Mouse (Mus musculus): ENCODE measurements around the gene Chrm3. TPM values are rescaled to one million over a fixed set of nuclear protein-coding genes. Genes with fewer than 3 reads are reported as not detected.

Chrm3 gene
- polyA plus RNA-seq, 1 experiment from 2014 or later: 1.2 TPM

DNA sequence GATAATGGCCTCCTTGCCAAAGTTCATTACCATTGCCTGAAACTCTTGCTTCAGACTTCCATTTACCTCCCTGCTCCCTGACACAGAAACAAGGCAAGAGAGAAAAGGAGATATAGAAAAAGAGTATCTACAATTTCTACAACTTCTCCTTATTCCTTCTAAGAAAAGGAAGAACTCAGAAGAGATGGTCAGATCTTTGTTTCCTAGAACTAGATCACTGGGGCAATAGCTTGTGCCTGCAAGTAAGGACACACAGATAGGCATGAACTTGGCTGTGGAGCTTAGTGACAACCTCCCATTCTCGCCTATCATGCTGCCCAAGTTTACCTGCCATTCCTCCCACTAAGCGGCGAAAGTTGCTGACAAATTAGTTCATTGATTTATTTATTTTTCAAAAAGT, 96.9 kb downstream of the Chrm3 start:
- Histone ChIP-seq H3K9me3 (ENCODE audit: control insufficient read depth, low read length) (no peaks in the 10 kb centered on the region), H3K4me3 (ENCODE audit: control insufficient read depth in 1 of 2, insufficient read depth in 1 of 2, low read depth in 1 of 2, low read length in 2 of 2) (no peak overlapping the region), H3K4me1 (ENCODE audit: control insufficient read depth in 2 of 2, insufficient read depth in 2 of 2, low read length in 2 of 2) (no peaks in the 10 kb centered on the region), H3K4me2 (ENCODE audit: low read length) (no peak overlapping the region), H3K27me3 (ENCODE audit: control insufficient read depth, insufficient read depth, low read length) (no peaks in the 10 kb centered on the region), H3K27ac (replicated peaks in 1 of 2; ENCODE audit: control insufficient read depth in 1 of 2, insufficient read depth in 1 of 2, low read depth in 2 of 2, low read length in 2 of 2) (no peak overlapping the region), H3K9ac (ENCODE audit: low read length) (no peak overlapping the region), H3K36me3 (ENCODE audit: control insufficient read depth, insufficient read depth, low read length) (no peaks in the 10 kb centered on the region)
- WGBS: 86% methylated on average over 3 of the region's 3 CpGs
- ATAC-seq (ENCODE audit: insufficient number of reproducible peaks, insufficient read depth, low FRiP score, low read depth): no peak

DNA sequence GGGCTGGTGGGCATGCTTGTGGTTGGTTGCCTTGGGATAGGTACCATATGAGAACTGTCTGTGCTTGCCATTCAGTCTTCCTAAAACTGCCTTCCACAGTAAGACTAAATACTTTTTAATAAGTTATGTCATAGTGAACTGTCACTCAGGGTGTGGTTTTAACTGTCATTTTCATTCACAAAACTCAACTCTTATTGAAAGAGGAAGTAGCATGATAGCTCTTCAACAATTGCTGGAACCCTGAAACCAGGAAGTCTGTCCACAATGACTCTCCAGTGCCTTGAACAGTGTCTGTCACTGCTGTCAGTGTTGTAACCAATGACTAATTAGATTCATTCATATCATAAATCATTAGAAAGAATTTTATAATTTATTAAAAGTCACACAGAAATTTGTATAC, 107.6 kb downstream of the Chrm3 start:
- H3K9me3 ChIP-seq (ENCODE audit: control insufficient read depth, low read length): no peaks in the 10 kb centered on the region
- H3K36me3 ChIP-seq (ENCODE audit: control insufficient read depth, insufficient read depth, low read length): no peaks in the 10 kb centered on the region
- no peak overlapping the region for H3K4me3 ChIP-seq (ENCODE audit: control insufficient read depth in 1 of 2, insufficient read depth in 1 of 2, low read depth in 1 of 2, low read length in 2 of 2)
- no peaks in the 10 kb centered on the region for H3K27me3 ChIP-seq (ENCODE audit: control insufficient read depth, insufficient read depth, low read length)
- H3K27ac ChIP-seq (replicated peaks in 1 of 2; ENCODE audit: control insufficient read depth in 1 of 2, insufficient read depth in 1 of 2, low read depth in 2 of 2, low read length in 2 of 2): no peak overlapping the region
- no peak overlapping the region for H3K4me2 ChIP-seq (ENCODE audit: low read length)
- no peak for ATAC-seq (ENCODE audit: insufficient number of reproducible peaks, insufficient read depth, low FRiP score, low read depth)
- H3K9ac ChIP-seq (ENCODE audit: low read length): no peak overlapping the region
- no peaks in the 10 kb centered on the region for H3K4me1 ChIP-seq (ENCODE audit: control insufficient read depth in 2 of 2, insufficient read depth in 2 of 2, low read length in 2 of 2)

GRCm38 (mm10) chr13:10251499-10252179, 109.0 kb downstream of the Chrm3 start:
- Histone ChIP-seq H3K9ac (ENCODE audit: low read length) (no peak overlapping the region), H3K27ac (replicated peaks in 1 of 2; ENCODE audit: control insufficient read depth in 1 of 2, insufficient read depth in 1 of 2, low read depth in 2 of 2, low read length in 2 of 2) (no peak overlapping the region), H3K9me3 (ENCODE audit: control insufficient read depth, low read length) (no peaks in the 10 kb centered on the region), H3K36me3 (ENCODE audit: control insufficient read depth, insufficient read depth, low read length) (no peaks in the 10 kb centered on the region), H3K4me1 (ENCODE audit: control insufficient read depth in 2 of 2, insufficient read depth in 2 of 2, low read length in 2 of 2) (no peaks in the 10 kb centered on the region), H3K4me3 (ENCODE audit: control insufficient read depth in 1 of 2, insufficient read depth in 1 of 2, low read depth in 1 of 2, low read length in 2 of 2) (no peak overlapping the region), H3K4me2 (ENCODE audit: low read length) (no peak overlapping the region), H3K27me3 (ENCODE audit: control insufficient read depth, insufficient read depth, low read length) (no peaks in the 10 kb centered on the region)
- 62% methylated on average over 5 of the region's 5 CpGs for WGBS
- ATAC-seq (ENCODE audit: insufficient number of reproducible peaks, insufficient read depth, low FRiP score, low read depth): no peak

DNA sequence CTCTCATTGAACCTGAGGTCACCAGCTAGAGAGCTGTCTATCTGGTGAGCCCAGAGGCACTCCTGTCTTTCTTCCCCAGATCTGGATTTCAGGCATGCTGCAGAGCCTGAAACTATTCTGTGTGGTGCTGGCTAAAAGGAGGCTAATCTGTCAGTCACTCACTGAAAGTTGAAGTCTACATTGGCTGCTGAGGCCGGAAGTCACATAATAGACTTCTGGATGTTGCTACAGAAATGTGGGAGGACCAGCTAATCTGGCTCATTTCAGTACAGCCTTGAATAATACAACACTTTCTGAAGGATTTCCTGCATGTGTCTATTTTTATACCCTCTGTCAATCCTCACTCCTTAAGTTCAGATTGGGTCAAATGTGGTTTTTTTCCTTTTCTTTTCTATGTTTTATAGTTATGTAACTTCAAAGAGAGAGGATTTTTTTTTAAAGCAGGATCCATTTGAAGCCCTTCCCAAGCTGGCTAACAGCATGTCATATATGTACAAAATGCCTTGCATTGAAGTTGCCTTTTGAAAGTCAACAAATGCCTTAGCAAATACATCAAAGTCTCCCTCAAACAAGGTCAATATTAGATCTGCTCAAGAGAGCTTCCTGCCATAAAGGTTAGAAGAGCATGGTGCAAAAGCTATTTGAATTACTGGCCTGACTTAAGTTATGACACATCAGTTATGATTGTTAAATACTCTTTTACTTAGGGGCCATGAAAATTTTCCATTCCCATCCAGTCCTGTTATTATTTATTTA, 116.2 kb downstream of the Chrm3 start:
- ATAC-seq (ENCODE audit: insufficient number of reproducible peaks, insufficient read depth, low FRiP score, low read depth): no peak; the same call in 1 of the 2 replicates
- Histone ChIP-seq H3K36me3 (ENCODE audit: control insufficient read depth, insufficient read depth, low read length) (no peaks in the 10 kb centered on the region), H3K9ac (ENCODE audit: low read length) (no peak overlapping the region), H3K4me2 (ENCODE audit: low read length) (no peak overlapping the region), H3K9me3 (ENCODE audit: control insufficient read depth, low read length) (no peaks in the 10 kb centered on the region), H3K4me1 (ENCODE audit: control insufficient read depth in 2 of 2, insufficient read depth in 2 of 2, low read length in 2 of 2) (no peaks in the 10 kb centered on the region), H3K4me3 (ENCODE audit: control insufficient read depth in 1 of 2, insufficient read depth in 1 of 2, low read depth in 1 of 2, low read length in 2 of 2) (no peak overlapping the region), H3K27ac (replicated peaks in 1 of 2; ENCODE audit: control insufficient read depth in 1 of 2, insufficient read depth in 1 of 2, low read depth in 2 of 2, low read length in 2 of 2) (no peak overlapping the region), H3K27me3 (ENCODE audit: control insufficient read depth, insufficient read depth, low read length) (no peaks in the 10 kb centered on the region)
- 50% methylated on average over 1 of the region's 1 CpGs for WGBS

DNA sequence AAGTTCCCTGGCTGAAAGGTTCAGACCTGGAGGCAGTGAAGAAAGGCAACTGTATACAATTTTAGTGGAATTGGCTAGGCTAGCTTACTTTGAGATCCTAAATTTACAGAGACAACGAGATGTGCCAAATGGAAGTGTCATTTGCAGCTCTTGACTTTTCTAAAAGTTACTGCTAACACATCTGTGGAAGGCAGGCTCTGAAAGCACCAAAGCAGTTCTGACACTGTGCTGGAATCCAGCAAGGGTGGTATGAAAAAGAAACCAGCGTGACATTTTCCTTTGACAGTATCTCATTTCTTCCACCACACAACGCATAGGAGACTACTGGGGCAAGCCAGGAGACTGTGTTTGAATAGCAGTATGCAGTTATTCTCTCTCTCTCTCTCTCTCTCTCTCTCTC, 120.4 kb downstream of the Chrm3 start:
- no peaks in the 10 kb centered on the region for H3K9me3 ChIP-seq (ENCODE audit: control insufficient read depth, low read length)
- no peak overlapping the region for H3K4me2 ChIP-seq (ENCODE audit: low read length)
- H3K4me1 ChIP-seq (ENCODE audit: control insufficient read depth in 2 of 2, insufficient read depth in 2 of 2, low read length in 2 of 2): no peaks in the 10 kb centered on the region
- 65% methylated on average over 3 of the region's 3 CpGs for WGBS
- ATAC-seq (ENCODE audit: insufficient number of reproducible peaks, insufficient read depth, low FRiP score, low read depth): no peak
- no peaks in the 10 kb centered on the region for H3K36me3 ChIP-seq (ENCODE audit: control insufficient read depth, insufficient read depth, low read length)
- no peak overlapping the region for H3K27ac ChIP-seq (replicated peaks in 1 of 2; ENCODE audit: control insufficient read depth in 1 of 2, insufficient read depth in 1 of 2, low read depth in 2 of 2, low read length in 2 of 2)
- H3K27me3 ChIP-seq (ENCODE audit: control insufficient read depth, insufficient read depth, low read length): no peaks in the 10 kb centered on the region
- no peak overlapping the region for H3K9ac ChIP-seq (ENCODE audit: low read length)
- no peak overlapping the region for H3K4me3 ChIP-seq (ENCODE audit: control insufficient read depth in 1 of 2, insufficient read depth in 1 of 2, low read depth in 1 of 2, low read length in 2 of 2)

DNA sequence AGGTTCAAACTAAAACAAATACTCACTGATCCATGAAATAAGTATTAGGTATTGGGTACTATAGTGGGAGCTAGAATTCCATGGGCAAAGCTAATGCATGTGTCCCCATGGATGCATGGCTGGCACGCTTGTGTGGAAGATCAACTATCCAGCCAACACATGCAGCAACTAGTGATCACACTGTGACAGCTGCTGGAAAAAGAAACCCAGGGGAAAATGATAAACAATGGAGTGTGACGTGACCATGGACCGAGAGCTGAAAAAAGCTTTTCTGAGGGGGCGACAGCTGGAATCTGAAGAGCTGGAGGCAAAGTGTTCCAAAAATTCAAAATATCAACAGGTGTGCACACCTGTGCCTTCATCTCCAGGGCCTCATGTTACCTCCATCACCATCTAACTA, 120.8 kb downstream of the Chrm3 start:
- Histone ChIP-seq H3K4me1 (ENCODE audit: control insufficient read depth in 2 of 2, insufficient read depth in 2 of 2, low read length in 2 of 2) (no peaks in the 10 kb centered on the region), H3K27me3 (ENCODE audit: control insufficient read depth, insufficient read depth, low read length) (no peaks in the 10 kb centered on the region), H3K9ac (ENCODE audit: low read length) (no peak overlapping the region), H3K27ac (replicated peaks in 1 of 2; ENCODE audit: control insufficient read depth in 1 of 2, insufficient read depth in 1 of 2, low read depth in 2 of 2, low read length in 2 of 2) (no peak overlapping the region), H3K9me3 (ENCODE audit: control insufficient read depth, low read length) (no peaks in the 10 kb centered on the region), H3K4me3 (ENCODE audit: control insufficient read depth in 1 of 2, insufficient read depth in 1 of 2, low read depth in 1 of 2, low read length in 2 of 2) (no peak overlapping the region), H3K4me2 (ENCODE audit: low read length) (no peak overlapping the region), H3K36me3 (ENCODE audit: control insufficient read depth, insufficient read depth, low read length) (no peaks in the 10 kb centered on the region)
- 67% methylated on average over 4 of the region's 4 CpGs for WGBS
- no peak for ATAC-seq (ENCODE audit: insufficient number of reproducible peaks, insufficient read depth, low FRiP score, low read depth)

DNA sequence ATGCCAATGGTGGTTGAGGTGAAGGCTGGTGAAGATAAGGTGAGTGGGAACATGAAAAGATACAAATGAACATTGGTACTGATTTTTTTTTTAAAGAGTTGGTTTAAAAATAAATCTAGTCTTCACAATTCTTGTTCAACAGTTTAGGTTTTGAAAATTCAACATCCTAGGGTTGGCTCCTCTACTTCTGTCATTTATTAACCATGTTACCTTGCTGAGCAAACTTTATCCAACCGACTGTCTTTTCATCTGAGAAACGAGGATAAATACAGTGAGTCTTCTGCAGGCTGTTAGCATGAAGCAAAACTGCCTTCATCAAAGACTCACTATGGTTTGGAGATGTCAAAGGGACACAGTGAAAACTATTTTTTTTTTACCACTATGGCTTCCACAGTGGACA, 123.0 kb downstream of the Chrm3 start:
- no peak overlapping the region for H3K27ac ChIP-seq (replicated peaks in 1 of 2; ENCODE audit: control insufficient read depth in 1 of 2, insufficient read depth in 1 of 2, low read depth in 2 of 2, low read length in 2 of 2)
- H3K9me3 ChIP-seq (ENCODE audit: control insufficient read depth, low read length): no peaks in the 10 kb centered on the region
- H3K4me2 ChIP-seq (ENCODE audit: low read length): no peak overlapping the region
- H3K27me3 ChIP-seq (ENCODE audit: control insufficient read depth, insufficient read depth, low read length): no peaks in the 10 kb centered on the region
- ATAC-seq (ENCODE audit: insufficient number of reproducible peaks, insufficient read depth, low FRiP score, low read depth): no peak
- no peaks in the 10 kb centered on the region for H3K36me3 ChIP-seq (ENCODE audit: control insufficient read depth, insufficient read depth, low read length)
- no peaks in the 10 kb centered on the region for H3K4me1 ChIP-seq (ENCODE audit: control insufficient read depth in 2 of 2, insufficient read depth in 2 of 2, low read length in 2 of 2)
- no peak overlapping the region for H3K4me3 ChIP-seq (ENCODE audit: control insufficient read depth in 1 of 2, insufficient read depth in 1 of 2, low read depth in 1 of 2, low read length in 2 of 2)
- H3K9ac ChIP-seq (ENCODE audit: low read length): no peak overlapping the region
- WGBS: 73% methylated on average over 2 of the region's 2 CpGs

GRCm38 (mm10) chr13:10236279-10236678, 124.4 kb downstream of the Chrm3 start:
- no peak for ATAC-seq (ENCODE audit: insufficient number of reproducible peaks, insufficient read depth, low FRiP score, low read depth)
- WGBS: 85% methylated on average over 4 of the region's 4 CpGs
- H3K9ac ChIP-seq (ENCODE audit: low read length): no peak overlapping the region
- H3K27ac ChIP-seq (replicated peaks in 1 of 2; ENCODE audit: control insufficient read depth in 1 of 2, insufficient read depth in 1 of 2, low read depth in 2 of 2, low read length in 2 of 2): no peak overlapping the region
- H3K4me1 ChIP-seq (ENCODE audit: control insufficient read depth in 2 of 2, insufficient read depth in 2 of 2, low read length in 2 of 2): no peaks in the 10 kb centered on the region
- no peaks in the 10 kb centered on the region for H3K9me3 ChIP-seq (ENCODE audit: control insufficient read depth, low read length)
- no peak overlapping the region for H3K4me3 ChIP-seq (ENCODE audit: control insufficient read depth in 1 of 2, insufficient read depth in 1 of 2, low read depth in 1 of 2, low read length in 2 of 2)
- no peak overlapping the region for H3K4me2 ChIP-seq (ENCODE audit: low read length)
- H3K36me3 ChIP-seq (ENCODE audit: control insufficient read depth, insufficient read depth, low read length): no peaks in the 10 kb centered on the region
- H3K27me3 ChIP-seq (ENCODE audit: control insufficient read depth, insufficient read depth, low read length): no peaks in the 10 kb centered on the region
